In the genomic region with DNA sequence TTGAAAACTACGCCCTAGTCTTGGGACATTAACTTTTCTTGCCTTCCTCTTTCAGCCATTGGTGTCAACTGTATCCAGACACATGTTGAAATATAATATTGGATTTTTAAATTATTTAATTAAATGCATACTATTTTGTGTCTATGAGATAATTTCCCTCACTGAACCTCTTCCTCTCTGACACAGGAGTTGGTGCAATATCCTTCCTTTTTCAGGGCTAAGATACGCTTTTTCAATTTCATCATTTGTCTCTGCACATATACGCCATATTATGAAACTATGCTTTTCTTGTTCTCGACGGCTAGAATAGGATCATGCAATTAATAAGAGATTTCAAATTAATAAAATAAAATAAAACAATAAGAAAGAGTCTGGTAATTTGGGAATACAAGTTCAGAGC, we compare ENCODE assay signal across 11 mouse cellular contexts. TPM values are rescaled to one million over a fixed set of nuclear protein-coding genes. Genes with fewer than 3 reads are reported as not detected.
"Had no signal": no experiment of that assay in that cellular context is flagged by ENCODE, and none has a peak within 500 bp of the region (broad histone marks: within the 10 kb centered on the region; RNA-seq: fewer than 3 reads in every experiment).

No protein-coding gene starts in this region.

- DNase-seq: liver, postnatal 0 days; lung, adult 2 months; lung, postnatal 14 days; lung, postnatal 36 days; thymus, adult 2 months; thymus, postnatal 25 days; thymus, postnatal 4 days had no signal

- ATAC-seq: liver, postnatal 0 days; lung, postnatal 0 days; midbrain, embryonic 13.5 days; midbrain, embryonic 15.5 days had no signal

RNA-seq across cellular contexts. Expression of gene Myct1, which starts 47.1 kb away (rescaled TPM):
- total RNA-seq: monocyte, adult 5-6 weeks had no signal
